Mouse (Mus musculus) bone marrow macrophage, adult 2 months (primary cell): ENCODE results near the gene Urm1.

ENCODE experiments used
- CTCF ChIP-seq: IDR thresholded peaks from 2 replicates; pipeline ENCODE4 v1.5.1; 2012; ENCODE audit warnings: low read depth, mild to moderate bottlenecking, low read length, moderate library complexity
- POLR2A ChIP-seq: IDR thresholded peaks from 2 replicates; pipeline ENCODE4 v1.6.1; 2012; ENCODE audit warnings: mild to moderate bottlenecking, low read depth, low read length, borderline replicate concordance

DNA sequence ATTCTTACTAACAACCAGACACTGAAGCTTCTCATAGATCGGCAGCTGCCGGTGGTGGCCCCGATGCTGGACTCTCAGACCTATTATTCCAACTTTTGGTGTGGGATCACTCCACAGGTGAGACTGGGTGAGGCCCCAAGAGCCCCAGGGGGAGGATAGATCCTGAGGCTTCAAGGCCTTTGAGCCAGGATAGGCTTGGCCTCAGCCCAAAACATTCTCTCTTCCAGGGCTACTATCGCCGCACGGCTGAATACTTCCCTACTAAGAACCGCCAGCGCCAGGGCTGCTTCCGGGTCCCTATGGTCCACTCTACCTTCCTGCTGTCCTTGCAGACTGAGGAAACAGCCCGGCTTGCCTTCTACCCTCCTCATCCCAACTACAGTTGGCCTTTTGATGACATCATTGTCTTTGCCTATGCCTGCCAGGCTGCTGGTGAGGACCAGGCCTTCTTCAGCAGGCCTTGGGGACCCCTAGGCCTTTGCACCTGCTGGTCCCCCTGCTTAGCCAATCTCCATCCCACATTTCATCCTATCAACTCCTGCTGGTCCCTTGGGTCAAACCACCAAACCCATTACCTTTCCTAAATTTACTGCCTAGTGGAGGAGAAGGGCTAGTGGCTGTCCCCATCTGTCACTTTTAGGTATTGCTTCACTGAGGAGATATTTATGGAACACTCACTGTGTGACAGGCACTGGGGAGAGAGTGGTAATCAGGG lies 52.9 kb downstream of the Urm1 start:
- TF ChIP-seq CTCF (no peak), POLR2A (no peak)
